Mouse (Mus musculus): ENCODE measurements around the gene Slc13a1. TPM values are rescaled to one million over a fixed set of nuclear protein-coding genes. Genes with fewer than 3 reads are reported as not detected.
"Not testable (repeated sequence)": the region's sequence is repeated elsewhere in the genome, so short reads cannot be mapped to it uniquely, and the experiment has no call there.

The Slc13a1 gene
- polyA plus RNA-seq (2015; fragmentation: Nextera tagmentation; extraction: Ambion mirVana) = 0.10 and 0.11 TPM in 2 replicates

DNA sequence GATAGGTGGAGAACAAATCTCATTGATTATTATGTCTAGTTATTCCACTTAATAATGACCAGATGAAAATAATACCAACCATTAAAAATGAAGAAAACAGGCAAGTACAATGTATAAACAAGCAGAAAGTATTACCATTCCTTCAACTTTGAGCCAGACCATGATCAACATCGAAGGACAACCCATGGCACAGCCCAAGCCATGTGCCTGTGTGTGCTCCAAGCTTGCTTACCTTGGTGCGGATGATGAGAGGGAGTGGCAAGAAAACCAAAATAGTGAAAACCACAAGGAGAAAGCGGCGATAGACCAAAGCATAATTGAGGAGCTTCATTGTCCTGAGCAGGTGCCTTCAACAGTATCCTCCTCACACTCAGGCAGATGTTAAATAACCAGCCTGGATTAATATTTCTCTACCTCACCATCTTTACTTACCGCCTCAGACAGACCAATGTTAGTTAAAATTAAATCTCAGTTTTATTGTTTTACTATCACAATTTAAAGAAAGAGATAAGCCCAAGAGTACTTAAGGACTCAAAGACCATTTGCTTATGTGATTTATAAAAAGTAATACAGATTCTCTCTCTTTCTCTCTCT is at the start of gene Slc13a1:
Slc13a1 (minus strand) TSS at position 359 of the 594 bp plus-strand sequence.
- H3K4me3 ChIP-seq = no peak within 1 kb of the TSS
- H3K9ac ChIP-seq = no peak within 1 kb of the TSS
- H3K4me1 ChIP-seq = no peaks in the 10 kb centered on the region
- no peaks in the 10 kb centered on the region for H3K27me3 ChIP-seq
- ATAC-seq = no peak
- H3K27ac ChIP-seq = no peak within 1 kb of the TSS
- no peak within 1 kb of the TSS for H3K4me2 ChIP-seq
- H3K36me3 ChIP-seq (ENCODE audit: poor library complexity, severe bottlenecking) = no peaks in the 10 kb centered on the region
- WGBS = 96% methylated on average over 5 of the region's 5 CpGs
- H3K9me3 ChIP-seq (replicated peaks) = no peaks in the 10 kb centered on the region

DNA sequence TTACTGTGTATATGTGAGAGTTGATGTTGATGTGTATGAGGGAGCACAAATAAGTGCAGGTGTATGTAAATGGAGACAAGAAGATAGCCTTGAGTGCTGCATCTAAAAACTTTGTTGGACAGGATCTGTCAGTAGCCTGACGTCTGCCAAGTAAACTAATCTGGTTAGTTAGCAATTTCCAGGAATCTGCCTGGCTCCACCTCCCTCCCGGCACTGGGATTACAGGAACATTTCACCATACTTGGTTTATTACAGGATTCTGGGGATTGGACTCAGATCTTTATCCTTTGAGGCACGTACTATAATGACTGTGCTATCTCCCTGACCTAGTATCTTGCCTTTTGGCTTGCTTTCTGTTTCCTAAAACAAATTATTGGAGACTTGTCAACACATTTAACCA is 40.0 kb upstream of the Slc13a1 start:
- Histone ChIP-seq H3K27me3 (no peaks in the 10 kb centered on the region), H3K27ac (no peak overlapping the region), H3K4me1 (no peaks in the 10 kb centered on the region), H3K4me3 (no peak overlapping the region), H3K4me2 (no peak overlapping the region), H3K36me3 (ENCODE audit: poor library complexity, severe bottlenecking) (no peaks in the 10 kb centered on the region), H3K9me3 (replicated peaks) (no peaks in the 10 kb centered on the region), H3K9ac (no peak overlapping the region)
- WGBS = 78% methylated on average over 3 of the region's 3 CpGs
- no peak for ATAC-seq

- Histone ChIP-seq H3K4me3 (no peak overlapping the region), H3K4me1 (peaks cover 8% of the 10 kb centered on the region; the same call in 1 of the 2 replicates), H3K9ac (no peak overlapping the region), H3K36me3 (ENCODE audit: poor library complexity, severe bottlenecking) (no peaks in the 10 kb centered on the region), H3K9me3 (replicated peaks) (no peaks in the 10 kb centered on the region), H3K4me2 (no peak overlapping the region), H3K27me3 (no peaks in the 10 kb centered on the region), H3K27ac (no peak overlapping the region)
- 90% methylated on average over 6 of the region's 6 CpGs for WGBS
- no peak for ATAC-seq
Measured at GRCm38 (mm10) chr6:24202226-24202625, 34.3 kb upstream of the Slc13a1 start.

DNA sequence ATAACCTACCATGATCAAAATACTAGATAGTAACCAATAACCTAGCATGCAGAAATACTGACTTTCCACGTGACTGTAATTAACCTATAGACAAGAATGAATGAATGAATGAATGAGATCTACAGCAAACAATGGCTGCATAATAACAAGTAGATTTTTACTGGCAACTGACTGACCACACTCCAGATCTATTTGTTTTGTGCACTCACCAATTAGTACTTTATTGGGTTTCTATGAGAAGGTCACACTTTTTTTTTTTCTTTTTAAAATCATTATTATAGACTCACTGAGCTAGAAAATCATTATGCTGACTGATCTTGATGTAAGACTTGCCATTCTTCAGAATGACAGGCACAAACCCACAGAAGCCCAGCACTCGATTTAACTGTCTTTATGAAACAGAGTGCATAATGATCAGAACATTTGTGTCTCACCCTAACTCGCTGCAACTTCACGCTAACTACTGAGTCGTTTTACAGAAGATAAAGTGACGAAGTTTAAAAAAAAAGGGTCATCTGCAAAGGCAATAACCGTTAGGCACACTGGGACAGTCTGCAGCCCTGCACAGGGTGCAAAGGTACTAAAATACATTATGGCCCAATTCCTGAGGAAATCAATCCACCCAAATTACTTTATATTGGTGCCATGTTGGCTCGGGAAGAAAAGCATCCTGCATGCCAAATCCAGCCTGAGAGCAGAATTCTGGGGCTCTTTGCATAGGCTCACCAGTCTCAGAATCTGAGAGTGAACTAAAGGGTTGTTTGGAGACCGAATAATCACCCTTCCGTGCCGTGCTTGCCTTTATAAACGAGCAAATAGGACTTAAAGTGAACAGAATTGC is 33.0 kb upstream of the Slc13a1 start:
- WGBS = 21% methylated on average over 12 of the region's 12 CpGs
- ATAC-seq = peak; percentile 68
- no peak overlapping the region for H3K9ac ChIP-seq
- no peaks in the 10 kb centered on the region for H3K9me3 ChIP-seq (replicated peaks)
- H3K4me2 ChIP-seq = peak overlapping the region; percentile 40
- no peaks in the 10 kb centered on the region for H3K36me3 ChIP-seq (ENCODE audit: poor library complexity, severe bottlenecking)
- H3K4me3 ChIP-seq = no peak overlapping the region
- peak overlapping the region; percentile 33; the same call in 1 of the 2 replicates for H3K27ac ChIP-seq
- H3K27me3 ChIP-seq = no peaks in the 10 kb centered on the region
- H3K4me1 ChIP-seq = peaks cover 8% of the 10 kb centered on the region; the same call in 1 of the 2 replicates

DNA sequence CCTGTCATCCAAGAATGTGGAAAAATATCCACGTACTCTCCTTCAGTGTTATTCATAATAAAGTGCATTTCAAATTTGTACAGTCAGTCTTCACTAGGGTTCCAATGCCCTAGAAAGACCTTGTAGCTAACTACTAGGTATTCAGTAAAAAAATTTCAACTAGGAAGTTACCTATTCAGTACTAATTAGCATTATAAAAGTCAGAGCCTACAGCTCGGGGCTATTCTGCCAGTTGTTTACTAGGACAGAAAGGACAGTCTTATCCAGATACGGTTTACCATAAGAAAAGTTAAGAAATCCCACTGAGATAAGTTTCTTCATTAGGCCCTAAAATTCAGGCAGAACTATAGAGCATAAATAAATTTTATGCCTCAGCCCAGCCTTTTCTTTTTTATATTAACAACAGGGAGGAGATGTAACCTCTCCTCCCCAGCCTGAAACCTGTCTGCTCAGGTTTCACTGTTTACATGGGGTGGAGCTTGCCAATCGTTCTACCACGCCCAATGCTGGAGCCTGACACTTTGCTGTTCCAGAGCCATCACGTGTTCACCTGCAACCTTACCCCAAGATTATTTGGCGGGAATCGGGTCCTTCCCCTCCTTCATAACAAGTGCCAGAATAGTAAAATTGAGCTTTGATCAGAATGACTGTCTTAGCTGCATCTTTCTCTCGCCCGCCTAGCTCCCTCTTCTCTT is 29.8 kb upstream of the Slc13a1 start:
- WGBS = 86% methylated on average over 10 of the region's 10 CpGs
- H3K36me3 ChIP-seq (ENCODE audit: poor library complexity, severe bottlenecking) = not testable (repeated sequence)

GRCm38 (mm10) chr6:24196406-24196805 is 28.5 kb upstream of the Slc13a1 start:
- H3K4me2 ChIP-seq; H3K36me3 ChIP-seq (ENCODE audit: poor library complexity, severe bottlenecking); H3K9ac ChIP-seq; H3K27ac ChIP-seq; ATAC-seq; H3K4me3 ChIP-seq; H3K27me3 ChIP-seq; H3K4me1 ChIP-seq; H3K9me3 ChIP-seq (replicated peaks): not testable (repeated sequence)
- WGBS = 28% methylated on average over 5 of the region's 5 CpGs

More for the DNA sequence above, 29.8 kb upstream of the Slc13a1 start:
- H3K27ac ChIP-seq; H3K9me3 ChIP-seq (replicated peaks); H3K9ac ChIP-seq; H3K27me3 ChIP-seq; ATAC-seq; H3K4me1 ChIP-seq; H3K4me3 ChIP-seq; H3K4me2 ChIP-seq: not testable (repeated sequence)

- Histone ChIP-seq H3K27me3 (no peaks in the 10 kb centered on the region), H3K4me3 (no peak overlapping the region), H3K27ac (no peak overlapping the region), H3K4me1 (no peaks in the 10 kb centered on the region), H3K36me3 (ENCODE audit: poor library complexity, severe bottlenecking) (no peaks in the 10 kb centered on the region), H3K9me3 (replicated peaks) (no peaks in the 10 kb centered on the region), H3K9ac (no peak overlapping the region), H3K4me2 (no peak overlapping the region)
- ATAC-seq = no peak
- WGBS = 89% methylated on average over 3 of the region's 3 CpGs
Measured at GRCm38 (mm10) chr6:24183439-24183838, 15.5 kb upstream of the Slc13a1 start.

GRCm38 (mm10) chr6:24175393-24175792 is 7.5 kb upstream of the Slc13a1 start:
- H3K27me3 ChIP-seq = no peaks in the 10 kb centered on the region
- H3K9ac ChIP-seq = no peak overlapping the region
- H3K4me2 ChIP-seq = no peak overlapping the region
- no peak overlapping the region for H3K27ac ChIP-seq
- H3K36me3 ChIP-seq (ENCODE audit: poor library complexity, severe bottlenecking) = no peaks in the 10 kb centered on the region
- no peaks in the 10 kb centered on the region for H3K4me1 ChIP-seq
- no peak overlapping the region for H3K4me3 ChIP-seq
- no peaks in the 10 kb centered on the region for H3K9me3 ChIP-seq (replicated peaks)
- ATAC-seq = no peak
- 77% methylated on average over 3 of the region's 3 CpGs for WGBS

DNA sequence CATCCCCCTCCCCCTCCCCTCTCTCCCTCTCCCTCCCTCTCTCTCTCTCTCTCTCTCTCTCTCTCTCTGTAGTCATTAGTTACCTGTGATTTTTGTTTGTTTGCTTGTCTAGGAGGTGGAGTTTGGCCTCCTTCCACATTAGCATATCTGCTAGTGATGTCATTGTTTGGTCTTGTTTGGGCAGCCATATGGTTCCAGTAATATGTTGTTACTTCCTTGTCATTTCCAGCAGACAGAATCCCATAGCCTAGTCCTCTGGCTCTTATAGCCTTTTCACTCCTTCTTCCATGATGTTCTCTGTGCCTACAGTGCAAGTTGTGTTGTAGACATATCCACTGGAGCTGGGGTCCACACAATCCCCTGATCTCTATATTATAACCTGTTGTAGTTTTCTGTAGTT is 6.1 kb upstream of the Slc13a1 start:
- Histone ChIP-seq H3K9ac (no peak overlapping the region), H3K9me3 (replicated peaks) (no peaks in the 10 kb centered on the region), H3K4me3 (no peak overlapping the region), H3K36me3 (ENCODE audit: poor library complexity, severe bottlenecking) (no peaks in the 10 kb centered on the region), H3K27ac (no peak overlapping the region), H3K4me2 (no peak overlapping the region), H3K27me3 (no peaks in the 10 kb centered on the region), H3K4me1 (no peaks in the 10 kb centered on the region)
- 0 out of 2 replicates have a peak, but pooled peaks have one; percentile 62 for ATAC-seq

GRCm38 (mm10) chr6:24172736-24173135 is 4.8 kb upstream of the Slc13a1 start:
- H3K4me2 ChIP-seq = no peak overlapping the region
- no peaks in the 10 kb centered on the region for H3K27me3 ChIP-seq
- H3K4me1 ChIP-seq = no peaks in the 10 kb centered on the region
- no peak for ATAC-seq
- H3K36me3 ChIP-seq (ENCODE audit: poor library complexity, severe bottlenecking) = no peaks in the 10 kb centered on the region
- no peak overlapping the region for H3K9ac ChIP-seq
- 53% methylated on average over 2 of the region's 2 CpGs for WGBS
- no peaks in the 10 kb centered on the region for H3K9me3 ChIP-seq (replicated peaks)
- no peak overlapping the region for H3K4me3 ChIP-seq
- no peak overlapping the region for H3K27ac ChIP-seq

GRCm38 (mm10) chr6:24166772-24167171 is 1.1 kb downstream of the Slc13a1 start:
- Histone ChIP-seq H3K4me1 (no peaks in the 10 kb centered on the region), H3K4me3 (no peak overlapping the region), H3K9me3 (replicated peaks) (no peaks in the 10 kb centered on the region), H3K9ac (no peak overlapping the region), H3K27ac (no peak overlapping the region), H3K36me3 (ENCODE audit: poor library complexity, severe bottlenecking) (no peaks in the 10 kb centered on the region), H3K4me2 (no peak overlapping the region), H3K27me3 (no peaks in the 10 kb centered on the region)
- WGBS = 92% methylated on average over 6 of the region's 6 CpGs
- no peak for ATAC-seq

GRCm38 (mm10) chr6:24165249-24165648 is 2.6 kb downstream of the Slc13a1 start:
- Histone ChIP-seq H3K4me3 (no peak overlapping the region), H3K36me3 (ENCODE audit: poor library complexity, severe bottlenecking) (no peaks in the 10 kb centered on the region), H3K4me1 (no peaks in the 10 kb centered on the region), H3K9me3 (replicated peaks) (no peaks in the 10 kb centered on the region), H3K27ac (no peak overlapping the region), H3K9ac (no peak overlapping the region), H3K4me2 (no peak overlapping the region), H3K27me3 (no peaks in the 10 kb centered on the region)
- ATAC-seq = peak; percentile 62; the same call in 1 of the 2 replicates
- WGBS = 37% methylated on average over 3 of the region's 3 CpGs

All from forebrain, embryonic 13.5 days (tissue).